Mouse (Mus musculus) MEL (cell line): ENCODE data around the gene Mrm1. TPM values are rescaled to one million over a fixed set of nuclear protein-coding genes. Genes with fewer than 3 reads are reported as not detected.

Experiments used
- DNase-seq: peaks from one replicate; pipeline ENCODE4 v3.0.0; 2011; ENCODE audit warnings: low read depth, low spot score
- H3K27ac ChIP-seq: 2 replicates; pipeline ENCODE4 v1.5.1; 2012; ENCODE audit warnings: low read depth, mild to moderate bottlenecking, control low read depth, low read length, moderate library complexity; ENCODE audit not compliant: control insufficient read depth
- H3K27me3 ChIP-seq, 2 experiments: fragments of 150-350 bp in 1 of 2; sonication (generic) in 1 of 2; 2 replicates each; pipeline ENCODE4 v1.6.1; 2012; ENCODE audit warnings: low read length in 2 of 2, mild to moderate bottlenecking in 2 of 2, improper control_type of control experiment in 1 of 2, moderate library complexity in 1 of 2; ENCODE audit not compliant: insufficient read depth in 2 of 2, control insufficient read depth in 1 of 2
- H3K36me3 ChIP-seq, 2 experiments: 2 replicates each; pipeline ENCODE4 v1.6.1; 2012 to 2014; ENCODE audit warnings: low read length in 2 of 2, improper control_type of control experiment in 1 of 2, inconsistent platforms in 1 of 2, mild to moderate bottlenecking in 1 of 2; ENCODE audit not compliant: insufficient read depth in 2 of 2, control insufficient read depth in 1 of 2
- H3K4me1 ChIP-seq, 2 experiments: fragments of 150-350 bp in 1 of 2; sonication (generic) in 1 of 2; 2 replicates each; pipeline ENCODE4 v1.6.1; 2012; ENCODE audit warnings: low read length in 2 of 2, improper control_type of control experiment in 1 of 2, mild to moderate bottlenecking in 1 of 2; ENCODE audit not compliant: insufficient read depth in 2 of 2, control insufficient read depth in 1 of 2
- H3K4me3 ChIP-seq, 2 experiments: fragments of 150-350 bp in 1 of 2; sonication (generic) in 1 of 2; 2 replicates each; pipeline ENCODE4 v1.5.1; 2012; ENCODE audit warnings: low read depth in 2 of 2, low read length in 2 of 2, mild to moderate bottlenecking in 2 of 2, moderate library complexity in 2 of 2, control low read depth in 1 of 2, improper control_type of control experiment in 1 of 2; ENCODE audit not compliant: control insufficient read depth in 1 of 2, insufficient read depth in 1 of 2
- H3K79me2 ChIP-seq: 2 replicates; pipeline ENCODE4 v1.6.1; 2012; ENCODE audit warnings: mild to moderate bottlenecking, low read length, moderate library complexity; ENCODE audit not compliant: control insufficient read depth, poor library complexity, insufficient read depth
- H3K9ac ChIP-seq: 2 replicates; pipeline ENCODE4 v1.6.1; 2012; ENCODE audit warnings: low read depth, mild to moderate bottlenecking, control low read depth, low read length, moderate library complexity; ENCODE audit not compliant: control insufficient read depth, poor library complexity, severe bottlenecking
- H3K9me3 ChIP-seq: fragments of 150-350 bp; sonication (generic); replicated peaks from 2 replicates; pipeline ENCODE4 v1.6.1; 2012; ENCODE audit warnings: mild to moderate bottlenecking, low read length, improper control_type of control experiment, moderate library complexity; ENCODE audit not compliant: insufficient read depth
- CHD1 ChIP-seq: IDR thresholded peaks from 2 replicates; pipeline ENCODE4 v1.6.1; 2012; ENCODE audit warnings: low read depth, mild to moderate bottlenecking, inconsistent platforms, low read length, improper control_type of control experiment
- CTCF ChIP-seq, 3 experiments: IDR thresholded peaks in 2 of 3; conservative IDR thresholded peaks in 1 of 3; 2 replicates each; pipeline ENCODE4 v1.5.1; 2011 to 2012; ENCODE audit warnings: low read length in 3 of 3, low read depth in 2 of 3, mild to moderate bottlenecking in 2 of 3, improper control_type of control experiment in 1 of 3, inconsistent platforms in 1 of 3, mixed read lengths in 1 of 3, moderate library complexity in 1 of 3; ENCODE audit not compliant: control insufficient read depth in 1 of 3, insufficient read depth in 1 of 3, poor library complexity in 1 of 3, severe bottlenecking in 1 of 3
- ELF1 ChIP-seq: IDR thresholded peaks from 2 replicates; pipeline ENCODE4 v1.6.1; 2014; ENCODE audit warnings: low read depth, mild to moderate bottlenecking, inconsistent platforms, low read length, improper control_type of control experiment, moderate library complexity
- EP300 ChIP-seq, 2 experiments: IDR thresholded peaks; 2 replicates each; pipeline ENCODE4 v1.6.1; 2011; ENCODE audit warnings: improper control_type of control experiment in 2 of 2, low read length in 2 of 2, low read depth in 1 of 2, mild to moderate bottlenecking in 1 of 2
- ETS1 ChIP-seq: IDR thresholded peaks from 2 replicates; pipeline ENCODE4 v1.6.1; 2012; ENCODE audit warnings: low read depth, mild to moderate bottlenecking, inconsistent platforms, low read length, improper control_type of control experiment, moderate library complexity
- HCFC1 ChIP-seq: IDR thresholded peaks from 2 replicates; pipeline ENCODE4 v1.6.1; 2012; ENCODE audit warnings: low read depth, mild to moderate bottlenecking, inconsistent platforms, low read length, improper control_type of control experiment, moderate library complexity
- MAX ChIP-seq: IDR thresholded peaks from 2 replicates; pipeline ENCODE4 v1.6.1; 2011; ENCODE audit warnings: low read length, improper control_type of control experiment
- MEF2A ChIP-seq: IDR thresholded peaks from 2 replicates; pipeline ENCODE4 v1.6.1; 2014; ENCODE audit warnings: low read depth, mild to moderate bottlenecking, inconsistent platforms, low read length, improper control_type of control experiment; ENCODE audit not compliant: poor library complexity, insufficient replicate concordance, severe bottlenecking; ENCODE audit errors: extremely low read depth
- MXI1 ChIP-seq: IDR thresholded peaks from 2 replicates; pipeline ENCODE4 v1.6.1; 2011; ENCODE audit warnings: mild to moderate bottlenecking, low read depth, low read length, improper control_type of control experiment
- MYB ChIP-seq: IDR thresholded peaks from 2 replicates; pipeline ENCODE4 v1.6.1; 2011; ENCODE audit warnings: mild to moderate bottlenecking, low read depth, low read length, improper control_type of control experiment
- MYC ChIP-seq: IDR thresholded peaks from 2 replicates; pipeline ENCODE4 v1.6.1; 2011; ENCODE audit warnings: low read depth, mild to moderate bottlenecking, low read length, improper control_type of control experiment, moderate library complexity
- NELFE ChIP-seq: IDR thresholded peaks from 2 replicates; pipeline ENCODE4 v1.6.1; 2011; ENCODE audit warnings: low read depth, low read length, improper control_type of control experiment
- NRF1 ChIP-seq: IDR thresholded peaks from 2 replicates; pipeline ENCODE4 v1.6.1; 2014; ENCODE audit warnings: low read depth, mild to moderate bottlenecking, inconsistent platforms, low read length, improper control_type of control experiment, moderate library complexity; ENCODE audit not compliant: poor library complexity, insufficient read depth, severe bottlenecking
- POLR2AphosphoS2 ChIP-seq: IDR thresholded peaks from 2 replicates; pipeline ENCODE4 v1.6.1; 2011; ENCODE audit warnings: low read length, improper control_type of control experiment
- RAD21 ChIP-seq: IDR thresholded peaks from 2 replicates; pipeline ENCODE4 v1.6.1; 2011; ENCODE audit warnings: mild to moderate bottlenecking, low read depth, low read length, improper control_type of control experiment
- RCOR1 ChIP-seq: IDR thresholded peaks from 2 replicates; pipeline ENCODE4 v1.6.1; 2012; ENCODE audit warnings: low read depth, mild to moderate bottlenecking, inconsistent platforms, low read length, improper control_type of control experiment
- SIN3A ChIP-seq: IDR thresholded peaks from 2 replicates; pipeline ENCODE4 v1.6.1; 2012; ENCODE audit warnings: low read length, improper control_type of control experiment, inconsistent platforms
- TBP ChIP-seq: IDR thresholded peaks from 2 replicates; pipeline ENCODE4 v1.8.0; 2011; ENCODE audit warnings: low read depth, low read length, improper control_type of control experiment
- TCF12 ChIP-seq: IDR thresholded peaks from 2 replicates; pipeline ENCODE4 v1.6.1; 2014; ENCODE audit warnings: low read depth, mild to moderate bottlenecking, inconsistent platforms, low read length, improper control_type of control experiment, moderate library complexity
- UBTF ChIP-seq: IDR thresholded peaks from 2 replicates; pipeline ENCODE4 v1.6.1; 2012; ENCODE audit warnings: low read depth, mild to moderate bottlenecking, inconsistent platforms, low read length, improper control_type of control experiment, moderate library complexity, borderline replicate concordance; ENCODE audit not compliant: insufficient read depth
- ZNF384 ChIP-seq: IDR thresholded peaks from 2 replicates; pipeline ENCODE4 v1.6.1; 2012; ENCODE audit warnings: low read depth, mild to moderate bottlenecking, inconsistent platforms, low read length, improper control_type of control experiment
- polyA plus RNA-seq, 2 experiments: library from polyadenylated mRNA; stranded (reverse) in 1 of 2; unstranded in 1 of 2; fragments of >175 nt in 1 of 2; fragments of >200 nt in 1 of 2; gene quantifications; 2 replicates each; pipeline versions ENCODE4 v1.2.1 to v1.2.4; 2012; ENCODE audit warnings: low replicate concordance in 2 of 2, low read depth in 1 of 2; ENCODE audit not compliant: insufficient read length in 2 of 2, insufficient read depth in 1 of 2, missing spikeins in 1 of 2
- total RNA-seq: library from RNA; depleted of rRNA; stranded (reverse); fragments of 300-350 nt; gene quantifications from 2 replicates; pipeline ENCODE4 v1.2.3, GENCODE M21; 2012

Mrm1 gene
- total and polyA plus RNA-seq, 3 experiments, result 23.2 to 41.6 TPM; not detected in 1

DNA sequence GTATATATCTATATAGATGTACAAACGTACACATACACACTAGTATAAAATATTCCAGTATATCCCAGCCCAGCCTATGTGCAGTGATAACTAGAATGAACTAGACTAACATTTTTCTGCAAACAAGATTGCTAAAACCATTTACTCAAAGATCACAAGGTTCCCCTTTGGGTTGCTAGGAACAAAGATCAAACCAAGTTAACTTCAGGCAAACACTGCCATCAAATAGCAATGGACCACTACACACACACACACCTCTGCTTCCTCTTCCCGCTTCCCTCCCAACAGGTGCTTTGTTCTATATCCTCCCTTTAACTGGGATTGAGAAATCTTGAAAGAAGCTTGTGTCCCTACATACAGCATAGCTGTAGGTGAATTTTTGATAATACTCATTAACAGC lies 48.3 kb upstream of the Mrm1 start:
- Histone ChIP-seq H3K4me3 (peak overlapping the region in 1 of 2 experiments; percentile 97; a peak in 2 of 4 replicates), H3K9ac (no peak overlapping the region), H3K9me3 (no peaks in the 10 kb centered on the region), H3K4me1 (peaks cover 15 to 38% of the 10 kb centered on the region in 2 experiments; a peak in 3 of 4 replicates), H3K79me2 (peaks cover 67% of the 10 kb centered on the region), H3K36me3 (peaks cover 39 to 49% of the 10 kb centered on the region in 2 experiments), H3K27me3 (no peaks in the 10 kb centered on the region), H3K27ac (no peak overlapping the region)
- TF ChIP-seq CHD1, result peak; percentile 29; the same call in 1 of the 2 replicates
- TF ChIP-seq ELF1, result no peak
- DNase-seq, result peak; percentile 46

- H3K79me2 ChIP-seq, result peaks cover 62% of the 10 kb centered on the region
- no peak overlapping the region for H3K4me3 ChIP-seq
- H3K4me1 ChIP-seq, result peaks cover 17 to 38% of the 10 kb centered on the region in 2 experiments
- TF ChIP-seq NELFE (no peak), MAX (no peak), NRF1 (no peak), CHD1 (no peak), ZNF384 (no peak), RAD21 (no peak), HCFC1 (no peak), CTCF (IDR thresholded peaks at IDR 0.05 in 2 of 3, conservative IDR thresholded peaks at IDR 0.05 in 1 of 3; ENCODE audit: control insufficient read depth in 1 of 3, insufficient read depth in 1 of 3, low read depth in 2 of 3, low read length in 3 of 3, poor library complexity in 1 of 3, severe bottlenecking in 1 of 3) (no peak), UBTF (no peak), POLR2AphosphoS2 (no peak), MEF2A (no peak), RCOR1 (no peak), MYB (no peak), TBP (no peak), ETS1 (no peak), MYC (no peak), TCF12 (no peak), SIN3A (no peak), MXI1 (no peak), EP300 (IDR thresholded peaks at IDR 0.05; ENCODE audit: low read depth in 1 of 2, low read length in 2 of 2) (no peak)
- no peaks in the 10 kb centered on the region for H3K27me3 ChIP-seq
- H3K9ac ChIP-seq, result no peak overlapping the region
- H3K36me3 ChIP-seq, result peaks cover 56% of the 10 kb centered on the region in 2 experiments
- no peak overlapping the region for H3K27ac ChIP-seq
- H3K9me3 ChIP-seq, result no peaks in the 10 kb centered on the region
- no peak for DNase-seq
Observed at GRCm38 (mm10) chr11:84865268-84865667, 46.0 kb upstream of the Mrm1 start.
